Mouse (Mus musculus): ENCODE results near the gene Olfr1112. TPM values are rescaled to one million over a fixed set of nuclear protein-coding genes. Genes with fewer than 3 reads are reported as not detected.

Olfr1112 gene
- not detected in 2 replicates for polyA plus RNA-seq (2015; fragmentation: Nextera tagmentation; extraction: Ambion mirVana)

GRCm38 (mm10) chr2:87187498-87187897, at the start of gene Olfr1112:
Olfr1112 (plus strand) TSS chr2:87187798.

GRCm38 (mm10) chr2:87140200-87140599, 47.4 kb upstream of the Olfr1112 start, which contains the start of gene Olfr1110:
Olfr1110 (minus strand) TSS chr2:87140300.

GRCm38 (mm10) chr2:87152524-87152923, 35.1 kb upstream of the Olfr1112 start, which contains the start of gene Olfr1111:
Olfr1111 (minus strand) TSS chr2:87152624.

DNA sequence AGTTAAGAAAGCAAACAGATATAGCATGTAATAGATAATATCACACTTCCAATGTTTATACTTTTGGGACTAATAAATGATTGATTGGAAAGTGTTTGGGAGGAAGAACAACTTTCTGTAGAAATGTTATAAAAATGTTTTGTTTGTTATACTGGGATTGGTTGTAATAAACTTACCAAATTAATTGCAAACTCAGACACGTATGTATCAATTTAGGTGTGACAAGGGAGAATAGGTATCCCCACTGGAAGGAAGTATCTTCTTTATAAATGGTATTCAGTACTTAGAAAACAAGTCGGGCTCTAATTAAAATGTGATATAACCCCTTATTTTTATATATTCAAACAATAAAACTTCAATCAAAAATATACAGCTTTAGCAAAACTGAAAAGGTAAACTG, 21.1 kb downstream of the Olfr1112 start, which contains the start of gene Olfr1113:
TSS of gene Olfr1113 (plus strand) at position 301 of the 400 bp plus-strand sequence.

Other genes starting within 250 kb of the Olfr1112 start
- gene Olfr1099, start 227.1 kb upstream of the Olfr1112 start, polyA plus RNA-seq (2015; fragmentation: Nextera tagmentation; extraction: Ambion mirVana) = not detected in 2 replicates
- gene Olfr1100, start 207.8 kb upstream of the Olfr1112 start, polyA plus RNA-seq (2015; fragmentation: Nextera tagmentation; extraction: Ambion mirVana) = not detected in 2 replicates
- gene Olfr1101, start 196.6 kb upstream of the Olfr1112 start, polyA plus RNA-seq (2015; fragmentation: Nextera tagmentation; extraction: Ambion mirVana) = not detected in 2 replicates
- gene Olfr1102, start 189.4 kb upstream of the Olfr1112 start, polyA plus RNA-seq (2015; fragmentation: Nextera tagmentation; extraction: Ambion mirVana) = not detected in 2 replicates
- gene Olfr1104, start 160.7 kb upstream of the Olfr1112 start, polyA plus RNA-seq (2015; fragmentation: Nextera tagmentation; extraction: Ambion mirVana) = not detected in 2 replicates
- gene Olfr1105, start 151.3 kb upstream of the Olfr1112 start, polyA plus RNA-seq (2015; fragmentation: Nextera tagmentation; extraction: Ambion mirVana) = not detected in 2 replicates
- not detected in 2 replicates for gene Olfr1106, start 135.5 kb upstream of the Olfr1112 start, polyA plus RNA-seq (2015; fragmentation: Nextera tagmentation; extraction: Ambion mirVana)
- gene Olfr1107, start 112.0 kb upstream of the Olfr1112 start, polyA plus RNA-seq (2015; fragmentation: Nextera tagmentation; extraction: Ambion mirVana) = not detected in 2 replicates
- not detected in 2 replicates for gene Olfr1109, start 91.8 kb upstream of the Olfr1112 start, polyA plus RNA-seq (2015; fragmentation: Nextera tagmentation; extraction: Ambion mirVana)
- not detected in 2 replicates for gene Olfr259, start 73.2 kb upstream of the Olfr1112 start, polyA plus RNA-seq (2015; fragmentation: Nextera tagmentation; extraction: Ambion mirVana)
- gene Olfr1110, start 47.5 kb upstream of the Olfr1112 start, polyA plus RNA-seq (2015; fragmentation: Nextera tagmentation; extraction: Ambion mirVana) = not detected in 2 replicates
- gene Olfr1111, start 35.2 kb upstream of the Olfr1112 start, polyA plus RNA-seq (2015; fragmentation: Nextera tagmentation; extraction: Ambion mirVana) = not detected in 2 replicates
- not detected in 2 replicates for gene Olfr1113, start 21.2 kb downstream of the Olfr1112 start, polyA plus RNA-seq (2015; fragmentation: Nextera tagmentation; extraction: Ambion mirVana)
- gene Olfr1115, start 60.2 kb downstream of the Olfr1112 start, polyA plus RNA-seq (2015; fragmentation: Nextera tagmentation; extraction: Ambion mirVana) = not detected in 2 replicates
- gene Olfr1116, start 79.7 kb downstream of the Olfr1112 start, polyA plus RNA-seq (2015; fragmentation: Nextera tagmentation; extraction: Ambion mirVana) = not detected in 2 replicates
- gene Olfr1118, start 119.8 kb downstream of the Olfr1112 start, polyA plus RNA-seq (2015; fragmentation: Nextera tagmentation; extraction: Ambion mirVana) = not detected in 2 replicates
- not detected in 2 replicates for gene Olfr1120, start 167.0 kb downstream of the Olfr1112 start, polyA plus RNA-seq (2015; fragmentation: Nextera tagmentation; extraction: Ambion mirVana)
- gene Olfr1121, start 182.1 kb downstream of the Olfr1112 start, polyA plus RNA-seq (2015; fragmentation: Nextera tagmentation; extraction: Ambion mirVana) = not detected in 2 replicates
- not detected in 2 replicates for gene Olfr1122, start 198.1 kb downstream of the Olfr1112 start, polyA plus RNA-seq (2015; fragmentation: Nextera tagmentation; extraction: Ambion mirVana)
- gene Olfr1123, start 228.8 kb downstream of the Olfr1112 start, polyA plus RNA-seq (2015; fragmentation: Nextera tagmentation; extraction: Ambion mirVana) = not detected in 2 replicates
- gene Olfr1124, start 242.5 kb downstream of the Olfr1112 start, polyA plus RNA-seq (2015; fragmentation: Nextera tagmentation; extraction: Ambion mirVana) = 0.08 TPM in 1 of 2 replicates, not detected in the other